ENCODE assay signal across 11 mouse cellular contexts in genomic region chr5:104128281-104129031, GRCm38 (mm10). TPM values are rescaled to one million over a fixed set of nuclear protein-coding genes. Genes with fewer than 3 reads are reported as not detected.
A peak's percentile ranks its signal among the peaks of the same experiment; 100 is the strongest.
DNase-seq lines count a peak whose midpoint lies in the region; ATAC-seq lines count a peak whose summit lies in the region.
"Had no signal": no experiment of that assay in that cellular context is flagged by ENCODE, and none has a peak within 500 bp of the region (broad histone marks: within the 10 kb centered on the region; RNA-seq: fewer than 3 reads in every experiment).

No protein-coding gene starts in this region.

- DNase-seq in hindbrain, embryonic 11.5 days (ENCODE audit: low spot score) = no peak
- no peak for DNase-seq in hindbrain, embryonic 14.5 days (ENCODE audit: low spot score)
- DNase-seq in lung, postnatal 36 days = peak; percentile 30
- DNase-seq in B cell, adult 2 months = no peak
- DNase-seq in thymus, postnatal 14 days = no peak
- DNase-seq in right cerebral cortex, adult 18-20 months = no peak
- DNase-seq: kidney, postnatal 10 days; retina, postnatal 1 day had no signal

- 59% methylated on average over 12 of the region's 12 CpGs for WGBS in hindbrain, embryonic 11.5 days
- 67% methylated on average over 12 of the region's 12 CpGs for WGBS in hindbrain, embryonic 14.5 days
- 55% methylated on average over 12 of the region's 12 CpGs for WGBS in heart, embryonic 12.5 days

- no peaks in the 10 kb centered on the region for H3K36me3 ChIP-seq in hindbrain, embryonic 11.5 days (ENCODE audit: control insufficient read depth, insufficient read depth, low read length)
- no peaks in the 10 kb centered on the region for H3K36me3 ChIP-seq in hindbrain, embryonic 14.5 days (replicated peaks; ENCODE audit: control insufficient read depth, insufficient read depth)
- H3K36me3 ChIP-seq in heart, embryonic 12.5 days = no peaks in the 10 kb centered on the region

- 0 out of 2 replicates have a peak overlapping the region, but pooled peaks have one; percentile 24 for H3K27ac ChIP-seq in hindbrain, embryonic 11.5 days (ENCODE audit: low read depth, low read length)
- H3K27ac ChIP-seq in hindbrain, embryonic 14.5 days = no peak overlapping the region; the same call in 1 of the 2 replicates
- peak overlapping the region; percentile 82 for H3K27ac ChIP-seq in brown adipose tissue, adult 24 weeks (replicated peaks; ENCODE audit: low read depth, low read length)
- 0 out of 2 replicates have a peak overlapping the region, but pooled peaks have one; percentile 9 for H3K27ac ChIP-seq in heart, embryonic 12.5 days (ENCODE audit: poor library complexity, severe bottlenecking)
- H3K27ac ChIP-seq: macrophage had no signal

- peak; percentile 43; the same call in 1 of the 2 replicates for ATAC-seq in hindbrain, embryonic 11.5 days (ENCODE audit: low FRiP score)
- ATAC-seq in hindbrain, embryonic 14.5 days (ENCODE audit: low FRiP score) = no peak
- ATAC-seq in heart, embryonic 12.5 days (ENCODE audit: insufficient number of reproducible peaks, low FRiP score) = peak; percentile 49; the same call in 1 of the 2 replicates

- no peak overlapping the region for H3K9ac ChIP-seq in hindbrain, embryonic 11.5 days (ENCODE audit: low read depth, low read length)
- no peak overlapping the region for H3K9ac ChIP-seq in hindbrain, embryonic 14.5 days
- no peak overlapping the region for H3K9ac ChIP-seq in heart, embryonic 12.5 days

- H3K9me3 ChIP-seq in hindbrain, embryonic 11.5 days (ENCODE audit: control insufficient read depth, low read length) = no peaks in the 10 kb centered on the region
- H3K9me3 ChIP-seq in hindbrain, embryonic 14.5 days (ENCODE audit: control insufficient read depth, low read length) = no peaks in the 10 kb centered on the region
- no peaks in the 10 kb centered on the region for H3K9me3 ChIP-seq in heart, embryonic 12.5 days (replicated peaks)

- no peak overlapping the region for H3K4me2 ChIP-seq in hindbrain, embryonic 11.5 days (replicated peaks; ENCODE audit: low read depth, low read length)
- no peak overlapping the region for H3K4me2 ChIP-seq in hindbrain, embryonic 14.5 days (replicated peaks)
- H3K4me2 ChIP-seq in heart, embryonic 12.5 days = no peak overlapping the region

- H3K27me3 ChIP-seq in hindbrain, embryonic 11.5 days (ENCODE audit: control insufficient read depth, insufficient read depth, low read length) = no peaks in the 10 kb centered on the region
- no peaks in the 10 kb centered on the region for H3K27me3 ChIP-seq in hindbrain, embryonic 14.5 days (ENCODE audit: control insufficient read depth, insufficient read depth, low read length)
- no peaks in the 10 kb centered on the region for H3K27me3 ChIP-seq in heart, embryonic 12.5 days (replicated peaks)

- no peaks in the 10 kb centered on the region for H3K4me1 ChIP-seq in hindbrain, embryonic 11.5 days (replicated peaks; ENCODE audit: control insufficient read depth, insufficient read depth, low read length)
- no peaks in the 10 kb centered on the region for H3K4me1 ChIP-seq in hindbrain, embryonic 14.5 days (replicated peaks; ENCODE audit: control insufficient read depth, insufficient read depth, low read length)
- H3K4me1 ChIP-seq in brown adipose tissue, adult 24 weeks (ENCODE audit: control insufficient read depth, insufficient read depth, insufficient read length, low read length) = peaks cover 26% of the 10 kb centered on the region
- H3K4me1 ChIP-seq in heart, embryonic 12.5 days (replicated peaks) = peaks cover 3% of the 10 kb centered on the region; the same call in 1 of the 2 replicates

- no peak overlapping the region for H3K4me3 ChIP-seq in hindbrain, embryonic 11.5 days (ENCODE audit: low read depth, low read length)
- H3K4me3 ChIP-seq in hindbrain, embryonic 14.5 days (replicated peaks; ENCODE audit: low read length) = no peak overlapping the region
- H3K4me3 ChIP-seq in brown adipose tissue, adult 24 weeks (ENCODE audit: insufficient read depth, low read depth, low read length) = no peak overlapping the region
- no peak overlapping the region for H3K4me3 ChIP-seq in heart, embryonic 12.5 days

RNA-seq across cellular contexts. Expression of gene Sparcl1, which starts 14.9 kb away (rescaled TPM):
- polyA plus RNA-seq in hindbrain, embryonic 11.5 days (2014; fragmentation: Nextera tagmentation; extraction: Ambion mirVana) = 61.5 and 61.9 TPM in 2 replicates
- polyA plus RNA-seq in hindbrain, embryonic 14.5 days (2014; fragmentation: Nextera tagmentation; extraction: Ambion mirVana) = 286 and 356 TPM in 2 replicates
- polyA plus RNA-seq in brown adipose tissue, adult 24 weeks (2012; ENCODE audit: insufficient read depth, insufficient read length, missing spikeins) = 101 and 132 TPM in 2 replicates
- 21.2 and 25.4 TPM in 2 replicates for polyA plus RNA-seq in heart, embryonic 12.5 days (2016; fragmentation: Nextera tagmentation; extraction: Ambion mirVana)
- polyA plus RNA-seq: macrophage had no signal

RNA-seq across cellular contexts. Expression of gene Dspp, which starts 42.1 kb away (rescaled TPM):
- not detected in 2 replicates for polyA plus RNA-seq in hindbrain, embryonic 11.5 days (2014; fragmentation: Nextera tagmentation; extraction: Ambion mirVana)
- polyA plus RNA-seq in hindbrain, embryonic 14.5 days (2014; fragmentation: Nextera tagmentation; extraction: Ambion mirVana) = not detected in 2 replicates
- polyA plus RNA-seq in brown adipose tissue, adult 24 weeks (2012; ENCODE audit: insufficient read depth, insufficient read length, missing spikeins) = not detected in 2 replicates
- not detected in 2 replicates for polyA plus RNA-seq in heart, embryonic 12.5 days (2016; fragmentation: Nextera tagmentation; extraction: Ambion mirVana)
- polyA plus RNA-seq: macrophage had no signal

RNA-seq across cellular contexts. Expression of gene Gm17660, which starts 51.0 kb away (rescaled TPM):
- not detected in 2 replicates for polyA plus RNA-seq in hindbrain, embryonic 11.5 days (2014; fragmentation: Nextera tagmentation; extraction: Ambion mirVana)
- not detected in 2 replicates for polyA plus RNA-seq in hindbrain, embryonic 14.5 days (2014; fragmentation: Nextera tagmentation; extraction: Ambion mirVana)
- not detected in 2 replicates for polyA plus RNA-seq in brown adipose tissue, adult 24 weeks (2012; ENCODE audit: insufficient read depth, insufficient read length, missing spikeins)
- polyA plus RNA-seq in heart, embryonic 12.5 days (2016; fragmentation: Nextera tagmentation; extraction: Ambion mirVana) = not detected in 2 replicates
- polyA plus RNA-seq: macrophage had no signal
